Mouse (Mus musculus) testis, adult 2 months (tissue): ENCODE results near the gene Trem1. TPM values are rescaled to one million over a fixed set of nuclear protein-coding genes. Genes with fewer than 3 reads are reported as not detected.

Experiments
- H3K27ac ChIP-seq: fragments of 200-500 bp; 2 replicates; pipeline ENCODE4 v1.5.1; 2012; ENCODE audit warnings: low read depth, low read length; ENCODE audit not compliant: control insufficient read depth, insufficient read depth
- H3K27me3 ChIP-seq: fragments of 200-500 bp; 2 replicates; pipeline ENCODE4 v1.6.1; 2012; ENCODE audit warnings: mild to moderate bottlenecking, low read length, moderate library complexity; ENCODE audit not compliant: control insufficient read depth, insufficient read depth
- H3K36me3 ChIP-seq: fragments of 200-500 bp; 2 replicates; pipeline ENCODE4 v1.6.1; 2012; ENCODE audit warnings: mild to moderate bottlenecking, low read length; ENCODE audit not compliant: control insufficient read depth, insufficient read depth
- H3K4me1 ChIP-seq: fragments of 200-500 bp; 2 replicates; pipeline ENCODE4 v1.6.1; 2012; ENCODE audit warnings: low read length; ENCODE audit not compliant: control insufficient read depth, insufficient read depth
- H3K4me3 ChIP-seq: fragments of 200-500 bp; 2 replicates; pipeline ENCODE4 v1.5.1; 2012; ENCODE audit warnings: low read depth, mild to moderate bottlenecking, low read length, moderate library complexity, mixed read lengths; ENCODE audit not compliant: control insufficient read depth
- CTCF ChIP-seq: fragments of 200-500 bp; IDR thresholded peaks from 2 replicates; pipeline ENCODE4 v1.5.1; 2012; ENCODE audit warnings: low read depth, mild to moderate bottlenecking, inconsistent platforms, low read length, moderate library complexity; ENCODE audit not compliant: control insufficient read depth, insufficient read depth, insufficient replicate concordance
- POLR2A ChIP-seq: fragments of 200-500 bp; IDR thresholded peaks from 2 replicates; pipeline ENCODE4 v1.6.1; 2012; ENCODE audit warnings: low read depth, mild to moderate bottlenecking, inconsistent platforms, low read length, moderate library complexity; ENCODE audit not compliant: control insufficient read depth
- polyA plus RNA-seq: library from polyadenylated mRNA; depleted of rRNA; stranded (reverse); fragments of >200 nt; gene quantifications from 2 replicates; pipeline ENCODE4 v1.2.3, GENCODE M21; 2012; rRNA removed

The Trem1 gene
- polyA plus RNA-seq, 1 experiment: 2.6 TPM

GRCm38 (mm10) chr17:48278381-48278780, 45.8 kb downstream of the Trem1 start:
- Histone ChIP-seq H3K4me1 (peaks cover 6% of the 10 kb centered on the region), H3K36me3 (no peaks in the 10 kb centered on the region), H3K27me3 (no peaks in the 10 kb centered on the region), H3K4me3 (no peak overlapping the region), H3K27ac (no peak overlapping the region)
- TF ChIP-seq CTCF (no peak), POLR2A (no peak)

- H3K27me3 ChIP-seq: no peaks in the 10 kb centered on the region
- TF ChIP-seq CTCF: no peak
- no peak for TF ChIP-seq POLR2A
- no peak overlapping the region for H3K4me3 ChIP-seq
- H3K36me3 ChIP-seq: no peaks in the 10 kb centered on the region
- no peak overlapping the region for H3K27ac ChIP-seq
- peaks cover 6% of the 10 kb centered on the region for H3K4me1 ChIP-seq
Observed at GRCm38 (mm10) chr17:48279002-48279401, 46.4 kb downstream of the Trem1 start.

- Histone ChIP-seq H3K4me3 (no peak overlapping the region), H3K27ac (no peak overlapping the region), H3K4me1 (peaks cover 6% of the 10 kb centered on the region), H3K27me3 (no peaks in the 10 kb centered on the region), H3K36me3 (no peaks in the 10 kb centered on the region)
- TF ChIP-seq CTCF (no peak), POLR2A (no peak)
Observed at GRCm38 (mm10) chr17:48280943-48281738, 48.6 kb downstream of the Trem1 start.

GRCm38 (mm10) chr17:48281739-48282085, 49.1 kb downstream of the Trem1 start:
- H3K4me1 ChIP-seq: peaks cover 6% of the 10 kb centered on the region
- no peak overlapping the region for H3K4me3 ChIP-seq
- no peaks in the 10 kb centered on the region for H3K27me3 ChIP-seq
- no peak overlapping the region for H3K27ac ChIP-seq
- TF ChIP-seq POLR2A: no peak
- no peak for TF ChIP-seq CTCF
- no peaks in the 10 kb centered on the region for H3K36me3 ChIP-seq

GRCm38 (mm10) chr17:48286765-48287164, 54.2 kb downstream of the Trem1 start:
- Histone ChIP-seq H3K36me3 (no peaks in the 10 kb centered on the region), H3K27me3 (no peaks in the 10 kb centered on the region), H3K4me3 (no peak overlapping the region), H3K4me1 (no peaks in the 10 kb centered on the region), H3K27ac (no peak overlapping the region)
- TF ChIP-seq POLR2A (no peak), CTCF (no peak)

GRCm38 (mm10) chr17:48287276-48287675, 54.7 kb downstream of the Trem1 start:
- H3K4me3 ChIP-seq: no peak overlapping the region
- no peaks in the 10 kb centered on the region for H3K4me1 ChIP-seq
- H3K36me3 ChIP-seq: no peaks in the 10 kb centered on the region
- H3K27ac ChIP-seq: no peak overlapping the region
- TF ChIP-seq CTCF (no peak), POLR2A (no peak)
- H3K27me3 ChIP-seq: no peaks in the 10 kb centered on the region

GRCm38 (mm10) chr17:48293500-48294194, 61.1 kb downstream of the Trem1 start:
- no peak overlapping the region for H3K27ac ChIP-seq
- no peak overlapping the region for H3K4me3 ChIP-seq
- no peaks in the 10 kb centered on the region for H3K36me3 ChIP-seq
- H3K27me3 ChIP-seq: no peaks in the 10 kb centered on the region
- TF ChIP-seq CTCF: no peak
- TF ChIP-seq POLR2A: no peak
- H3K4me1 ChIP-seq: no peaks in the 10 kb centered on the region

Other genes starting within 250 kb of the Trem1 start
- 19.1 and 19.7 TPM in 2 replicates for gene 1700122O11Rik, start 194.5 kb upstream of the Trem1 start, polyA plus RNA-seq
- 159 and 164 TPM in 2 replicates for gene 1700067P10Rik, start 143.4 kb upstream of the Trem1 start, polyA plus RNA-seq
- not detected in 2 replicates for gene 9830107B12Rik, start 86.5 kb upstream of the Trem1 start, polyA plus RNA-seq
- 0.05 and 0.07 TPM in 2 replicates for gene A530064D06Rik, start 65.5 kb upstream of the Trem1 start, polyA plus RNA-seq
- gene Trem3, start 15.0 kb downstream of the Trem1 start, polyA plus RNA-seq: not detected in 2 replicates
- 0.16 TPM in 1 of 2 replicates, not detected in the other for gene Treml4, start 31.5 kb downstream of the Trem1 start, polyA plus RNA-seq
- gene Treml2, start 66.7 kb downstream of the Trem1 start, polyA plus RNA-seq: not detected in 2 replicates
- 7.8 and 9.8 TPM in 2 replicates for gene B430306N03Rik, start 83.4 kb downstream of the Trem1 start, polyA plus RNA-seq
- gene Trem2, start 113.6 kb downstream of the Trem1 start, polyA plus RNA-seq: 1.3 and 2.4 TPM in 2 replicates
- 0.17 TPM in 1 of 2 replicates, not detected in the other for gene Treml1, start 127.1 kb downstream of the Trem1 start, polyA plus RNA-seq
- gene Nfya, start 177.1 kb downstream of the Trem1 start, polyA plus RNA-seq: 73.1 and 73.8 TPM in 2 replicates
- 16.3 and 19.2 TPM in 2 replicates for gene Oard1, start 177.2 kb downstream of the Trem1 start, polyA plus RNA-seq
- gene Apobec2, start 200.2 kb downstream of the Trem1 start, polyA plus RNA-seq: 0.41 and 0.76 TPM in 2 replicates
- gene Tspo2, start 218.8 kb downstream of the Trem1 start, polyA plus RNA-seq: not detected in 2 replicates
- 0.73 and 1.4 TPM in 2 replicates for gene Unc5cl, start 222.1 kb downstream of the Trem1 start, polyA plus RNA-seq